In genomic region chr6:86193879-86194278, GRCm38 (mm10) we compare ENCODE assay signal across 9 mouse cellular contexts. TPM values are rescaled to one million over a fixed set of nuclear protein-coding genes. Genes with fewer than 3 reads are reported as not detected.
A peak's percentile ranks its signal among the peaks of the same experiment; 100 is the strongest.
DNase-seq lines count a peak whose midpoint lies in the region; ATAC-seq and TF ChIP-seq lines count a peak whose summit lies in the region.
"Had no signal": no experiment of that assay in that cellular context is flagged by ENCODE, and none has a peak within 500 bp of the region (broad histone marks: within the 10 kb centered on the region; RNA-seq: fewer than 3 reads in every experiment).

No protein-coding gene starts in this region.

- H3K27me3 ChIP-seq in liver, embryonic 11.5 days (replicated peaks; ENCODE audit: control insufficient read depth, insufficient read depth, low read length) = peaks cover 58% of the 10 kb centered on the region
- H3K27me3 ChIP-seq in lung, embryonic 14.5 days (ENCODE audit: insufficient read depth, low read length) = peaks cover 33% of the 10 kb centered on the region

- H3K9me3 ChIP-seq in liver, embryonic 11.5 days (ENCODE audit: control insufficient read depth, low read length) = no peaks in the 10 kb centered on the region
- H3K9me3 ChIP-seq in lung, embryonic 14.5 days (ENCODE audit: low read depth, low read length) = no peaks in the 10 kb centered on the region
- H3K9me3 ChIP-seq: lung, embryonic 15.5 days had no signal

- H3K9ac ChIP-seq in liver, embryonic 11.5 days (ENCODE audit: low read depth, low read length) = no peak overlapping the region
- no peak overlapping the region for H3K9ac ChIP-seq in lung, embryonic 14.5 days
- H3K9ac ChIP-seq: lung, embryonic 15.5 days had no signal

- WGBS in liver, embryonic 11.5 days = 47% methylated on average over 5 of the region's 5 CpGs
- WGBS in lung, embryonic 14.5 days = 51% methylated on average over 5 of the region's 5 CpGs

- peak; percentile 51 for TF ChIP-seq CTCF in lung, embryonic 14.5 days (IDR thresholded peaks at IDR 0.05; ENCODE audit: low read depth)

- no peaks in the 10 kb centered on the region for H3K36me3 ChIP-seq in liver, embryonic 11.5 days (ENCODE audit: control insufficient read depth, insufficient read depth, low read length)
- no peaks in the 10 kb centered on the region for H3K36me3 ChIP-seq in lung, embryonic 14.5 days (ENCODE audit: insufficient read depth)
- H3K36me3 ChIP-seq: lung, embryonic 15.5 days had no signal

- no peak overlapping the region for H3K27ac ChIP-seq in liver, embryonic 11.5 days (ENCODE audit: low read depth, low read length)
- no peak overlapping the region for H3K27ac ChIP-seq in lung, embryonic 14.5 days (ENCODE audit: low read depth)
- H3K27ac ChIP-seq: lung, embryonic 15.5 days had no signal

- H3K4me2 ChIP-seq in liver, embryonic 11.5 days = no peak overlapping the region
- no peak overlapping the region for H3K4me2 ChIP-seq in lung, embryonic 14.5 days

- no peak overlapping the region for H3K4me3 ChIP-seq in liver, embryonic 11.5 days (ENCODE audit: low read depth, low read length)
- H3K4me3 ChIP-seq in lung, embryonic 14.5 days (ENCODE audit: low read depth, low read length) = no peak overlapping the region

- ATAC-seq in CD4-positive, CD25-positive, alpha-beta regulatory T cell, adult 4 months = no peak
- ATAC-seq in liver, embryonic 11.5 days (replicated peaks; ENCODE audit: low FRiP score) = no peak
- ATAC-seq in lung, embryonic 14.5 days (ENCODE audit: insufficient read depth) = no peak

- peaks cover 4% of the 10 kb centered on the region; the same call in 1 of the 2 replicates for H3K4me1 ChIP-seq in liver, embryonic 11.5 days (replicated peaks; ENCODE audit: control insufficient read depth, insufficient read depth, low read length)
- H3K4me1 ChIP-seq in lung, embryonic 14.5 days (ENCODE audit: insufficient read depth) = no peaks in the 10 kb centered on the region

- peak; percentile 40 for DNase-seq in CD4-positive, CD25-positive, alpha-beta regulatory T cell, adult 2 months (ENCODE audit: low read depth, low spot score)
- peak; percentile 58 for DNase-seq in liver
- no peak for DNase-seq in liver, embryonic 11.5 days (ENCODE audit: low spot score)
- peak; percentile 87 for DNase-seq in adrenal gland, postnatal 14 days
- DNase-seq in gastrocnemius, postnatal 10 days = peak; percentile 60
- DNase-seq in lung, embryonic 14.5 days = peak; percentile 54
- peak; percentile 86 for DNase-seq in testis, postnatal 10 days (ENCODE audit: low spot score)

RNA-seq across cellular contexts. Expression of gene Tgfa, which starts 1.1 kb away (rescaled TPM):
- under 1 TPM in 1 of 2 experiments, not detected in 1; 0.30 TPM for polyA plus RNA-seq in CD4-positive, CD25-positive, alpha-beta regulatory T cell, adult 4 months (2017; shearing (Covaris generic))
- 0.99 and 1.2 TPM in 2 replicates for polyA plus RNA-seq in liver, embryonic 11.5 days (2014; fragmentation: Nextera tagmentation; extraction: Ambion mirVana)
- total RNA-seq in adrenal gland, postnatal 14 days (2021) = 7.7 and 9.7 TPM in 2 replicates
- under 1 TPM; 0.35 to 0.75 TPM for total RNA-seq in gastrocnemius, postnatal 10 days (2021)
- 4.4 and 4.9 TPM in 2 replicates for polyA plus RNA-seq in lung, embryonic 14.5 days (2014; fragmentation: Nextera tagmentation; extraction: Ambion mirVana)
